Mouse (Mus musculus) c-Kit-negative CD71-positive TER-119-positive erythroid progenitor cells, embryonic 14.5 days (primary cell): ENCODE results near the gene 4921517D22Rik.
A peak's percentile ranks its signal among the peaks of the same experiment; 100 is the strongest.

Experiments used
- DNase-seq: peaks from one replicate; pipeline ENCODE4 v3.0.0-alpha.2; 2013; ENCODE audit warnings: low read depth, low spot score

The 4921517D22Rik gene

DNA sequence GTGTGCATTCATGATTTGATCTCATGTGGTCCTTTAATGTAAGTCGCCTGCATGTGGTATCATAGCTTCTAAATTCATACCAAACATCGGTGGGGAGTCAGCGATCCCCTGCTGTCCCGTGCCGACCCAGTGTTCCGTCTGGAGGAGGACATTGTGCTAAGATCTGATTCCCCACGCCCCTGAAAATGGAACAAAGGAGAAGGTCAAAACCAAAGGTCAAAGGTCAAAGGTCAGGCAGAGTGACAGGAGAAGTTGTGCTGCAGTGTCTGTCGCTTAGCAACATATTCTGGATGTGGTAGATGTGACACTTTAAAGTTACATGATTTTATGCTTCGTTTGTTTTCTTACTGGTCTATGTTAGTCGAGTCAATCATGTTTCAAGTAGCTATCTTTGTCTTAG, 2.4 kb downstream of the 4921517D22Rik start:
- DNase-seq, result no peak

- DNase-seq, result no peak
Observed at GRCm38 (mm10) chr13:59690576-59690975, 3.3 kb downstream of the 4921517D22Rik start.

DNA sequence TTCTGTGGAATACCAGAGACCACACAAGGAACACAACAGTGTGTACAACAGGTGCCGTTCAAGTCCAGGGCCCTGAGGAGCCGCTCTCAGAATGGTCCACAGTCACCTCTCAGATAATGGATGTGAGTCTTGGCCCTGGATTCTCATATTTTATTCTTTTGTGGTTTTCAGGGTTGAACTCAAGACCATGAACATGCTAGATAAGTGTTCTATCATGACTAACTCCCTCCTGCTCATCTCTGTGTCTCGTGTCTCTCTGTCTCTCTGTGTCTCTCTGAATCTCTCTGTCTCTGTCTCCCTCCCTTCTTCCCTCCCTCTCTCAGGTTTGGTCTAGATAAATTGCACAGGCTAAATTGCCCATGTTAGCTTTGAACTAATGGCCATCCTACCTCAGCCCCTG, 4.1 kb downstream of the 4921517D22Rik start:
- no peak for DNase-seq

DNA sequence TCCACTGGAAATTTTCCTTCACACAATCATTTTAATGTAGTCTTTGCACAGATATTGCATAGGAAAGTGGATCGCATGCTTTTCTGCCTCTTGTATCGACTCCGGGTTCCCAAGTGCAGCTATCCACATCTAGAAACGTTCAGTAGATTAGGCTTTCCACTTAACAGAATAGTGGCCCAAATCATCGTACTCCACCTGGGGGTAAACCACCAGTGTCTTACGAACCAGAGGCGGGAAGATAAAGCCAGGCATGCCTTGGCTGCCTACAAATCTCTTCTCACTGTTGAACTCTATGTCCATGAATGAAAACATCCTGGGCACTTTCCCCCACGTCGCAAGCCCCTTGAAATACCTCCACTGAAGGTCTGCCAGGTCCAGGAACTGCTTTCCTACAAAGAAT, 4.6 kb downstream of the 4921517D22Rik start:
- no peak for DNase-seq

GRCm38 (mm10) chr13:59688338-59688770, 5.6 kb downstream of the 4921517D22Rik start:
- no peak for DNase-seq

DNA sequence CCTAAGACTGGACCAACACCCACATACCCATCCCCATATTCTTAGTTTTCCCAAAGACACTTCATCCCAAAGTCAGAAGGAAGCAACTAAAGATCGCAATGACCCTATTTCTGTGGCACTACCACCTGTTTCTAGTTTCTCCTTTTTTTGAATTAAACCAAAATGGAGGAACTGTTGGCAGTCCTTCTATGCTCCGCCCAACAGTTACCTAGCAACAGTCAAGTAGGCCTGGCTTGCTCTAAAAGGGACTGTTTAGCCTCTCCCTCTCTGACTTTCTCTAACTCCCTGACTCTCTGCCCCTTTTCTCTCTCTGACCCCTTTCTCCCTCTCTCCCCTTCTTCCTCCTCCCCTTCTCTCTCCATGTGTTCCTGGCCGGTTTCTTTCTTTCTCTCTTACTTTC, 8.7 kb downstream of the 4921517D22Rik start:
- no peak for DNase-seq

GRCm38 (mm10) chr13:59682629-59683028, 11.3 kb downstream of the 4921517D22Rik start:
- DNase-seq, result no peak

GRCm38 (mm10) chr13:59679908-59680307, 14.0 kb downstream of the 4921517D22Rik start:
- no peak for DNase-seq

DNA sequence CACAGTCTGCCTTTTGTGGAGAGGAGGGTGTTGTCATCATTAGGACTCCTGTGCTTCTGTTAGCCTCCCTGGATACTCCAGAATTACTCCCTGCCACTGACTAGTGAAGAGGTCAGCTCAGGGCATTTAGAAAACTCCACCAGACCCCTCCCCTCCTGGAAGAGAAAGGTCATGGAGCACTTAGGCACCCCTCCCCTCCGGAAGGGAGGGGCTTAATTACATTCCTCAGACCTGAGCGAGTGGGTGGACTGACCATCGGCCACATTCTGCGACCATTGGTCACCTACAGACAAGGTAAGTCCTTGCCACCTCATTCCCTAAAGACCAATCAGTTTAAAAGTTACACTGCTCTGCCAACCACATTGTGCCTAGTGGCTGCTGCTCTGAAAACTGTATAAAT, 14.6 kb downstream of the 4921517D22Rik start:
- DNase-seq, result no peak

DNA sequence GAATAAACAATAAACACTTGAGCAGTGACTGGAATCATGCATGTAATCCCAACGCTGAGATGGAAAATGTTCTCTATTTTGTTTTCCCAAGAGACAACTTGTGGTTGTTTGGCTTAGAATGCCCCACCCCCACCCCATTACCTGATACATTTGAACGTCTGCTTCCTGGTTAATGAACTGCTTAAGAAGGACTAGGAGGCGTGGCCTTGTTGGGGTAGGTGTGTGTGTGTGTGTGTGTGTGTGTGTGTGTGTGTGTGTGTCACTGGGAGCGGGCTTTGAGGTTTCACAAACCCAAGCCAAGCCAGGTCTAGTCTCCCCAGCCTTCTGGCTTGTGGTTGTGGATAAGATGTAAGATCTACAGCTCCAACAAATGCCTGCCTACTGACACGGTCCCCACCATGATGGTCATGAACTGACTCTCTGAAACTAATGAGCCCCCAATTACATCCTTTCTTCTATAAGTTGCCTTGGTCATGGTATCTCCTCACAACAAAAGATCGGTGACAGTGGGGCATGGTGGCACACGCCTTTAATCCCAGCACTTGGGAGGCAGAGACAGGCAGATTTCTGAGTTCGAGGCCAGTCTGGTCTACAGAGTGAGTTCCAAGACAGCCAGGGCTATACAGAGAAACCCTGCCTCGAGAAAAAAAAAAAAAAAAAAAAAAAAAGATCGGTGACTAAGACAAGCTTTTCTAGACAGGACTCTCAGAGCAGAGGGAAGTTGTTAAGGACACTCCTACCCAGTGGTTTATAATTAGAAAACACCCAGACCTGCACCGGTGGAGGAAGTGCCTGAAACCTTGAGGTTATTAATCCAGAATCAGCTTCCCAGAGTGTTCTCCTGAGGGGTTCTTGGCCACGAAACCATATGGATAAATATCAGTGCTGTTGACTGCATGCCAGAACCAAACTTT, 17.3 kb downstream of the 4921517D22Rik start:
- DNase-seq, result no peak

- peak; percentile 55 for DNase-seq
Observed at GRCm38 (mm10) chr13:59675151-59676011, 18.5 kb downstream of the 4921517D22Rik start, which contains the start of gene Golm1. Gene Golm1 (minus strand): TSS chr13:59675811.

GRCm38 (mm10) chr13:59674761-59675150, 19.2 kb downstream of the 4921517D22Rik start:
- DNase-seq, result peak; percentile 40

GRCm38 (mm10) chr13:59674215-59674614, 19.7 kb downstream of the 4921517D22Rik start:
- DNase-seq, result no peak

- no peak for DNase-seq
Observed at GRCm38 (mm10) chr13:59673597-59673996, 20.3 kb downstream of the 4921517D22Rik start.

DNA sequence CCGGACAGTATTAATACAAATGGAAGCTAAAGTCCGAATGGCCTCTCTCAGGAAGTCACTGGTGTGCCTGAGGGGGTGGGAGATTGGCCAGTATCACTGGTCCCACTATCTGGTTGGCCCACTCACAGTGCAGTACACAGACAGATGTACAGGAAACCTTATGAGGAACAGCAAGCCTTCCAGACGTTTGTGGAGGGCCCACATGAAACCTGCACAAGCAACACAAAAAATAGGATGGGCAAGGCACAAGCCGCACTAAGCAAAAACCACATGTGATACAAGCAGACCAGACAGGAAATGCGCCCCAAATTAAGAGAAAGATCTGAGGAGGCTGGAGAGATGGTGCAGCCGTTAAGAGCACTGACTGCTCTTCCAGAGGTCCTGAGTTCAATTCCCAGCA, 21.7 kb downstream of the 4921517D22Rik start:
- no peak for DNase-seq

DNA sequence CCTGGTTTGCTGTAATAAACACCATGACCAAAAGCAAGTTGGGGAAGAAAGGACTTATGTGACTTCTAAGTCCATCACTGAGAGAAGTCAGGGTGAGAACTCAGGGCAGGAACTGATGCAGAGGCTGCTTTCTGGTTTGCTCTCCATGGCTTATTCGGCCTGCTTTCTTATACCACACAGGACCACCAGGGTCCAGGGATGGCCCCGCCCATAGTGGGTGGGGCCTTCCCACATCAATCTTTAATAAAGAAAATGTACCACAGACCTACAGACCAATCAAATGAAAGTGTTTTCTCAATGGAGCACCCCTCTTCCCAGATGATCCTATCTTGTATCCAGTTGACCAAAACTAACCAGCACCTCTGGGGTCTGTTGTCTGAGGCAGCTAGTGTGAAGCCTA, 22.4 kb downstream of the 4921517D22Rik start:
- no peak for DNase-seq

DNA sequence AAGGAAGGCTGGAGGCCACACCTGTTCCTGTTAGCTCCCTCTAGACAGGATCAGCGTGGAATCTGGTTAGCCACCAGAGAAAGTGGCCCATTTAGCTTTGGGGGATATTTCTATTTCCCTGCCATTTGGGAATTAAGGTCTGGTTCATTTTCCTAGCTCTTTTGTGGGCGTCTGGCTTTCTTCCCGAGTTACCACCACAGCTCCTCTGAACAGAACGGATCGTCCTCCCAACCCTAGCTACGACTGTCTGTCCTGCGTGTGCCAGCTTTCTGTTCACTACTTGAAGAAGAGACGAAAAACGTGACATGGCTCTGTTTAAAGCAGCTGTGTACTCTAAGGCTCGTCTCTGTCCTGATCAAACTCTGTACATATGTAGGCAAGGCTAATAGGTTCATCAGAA, 24.0 kb downstream of the 4921517D22Rik start:
- no peak for DNase-seq

- DNase-seq, result peak; percentile 64
Observed at GRCm38 (mm10) chr13:59668501-59669093, 25.3 kb downstream of the 4921517D22Rik start.

DNA sequence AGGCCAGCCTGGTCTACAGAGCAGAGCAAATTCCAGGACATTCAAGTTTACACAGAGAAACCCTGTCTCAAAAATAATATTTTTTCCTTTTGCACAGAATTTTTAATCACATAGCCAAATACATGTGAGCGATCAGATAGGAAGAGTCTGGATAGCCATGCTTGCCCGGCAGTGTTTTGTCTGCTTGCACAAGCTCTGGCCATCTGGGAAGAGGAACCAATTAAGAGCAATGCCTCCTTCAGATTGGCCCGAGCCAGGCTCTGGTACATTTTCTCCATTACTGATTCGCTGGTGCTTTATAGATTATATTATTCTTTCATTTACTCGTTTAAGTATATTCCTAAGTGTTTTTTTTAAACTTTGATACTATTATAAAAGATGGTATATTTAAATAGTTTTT, 26.1 kb downstream of the 4921517D22Rik start:
- no peak for DNase-seq

GRCm38 (mm10) chr13:59663939-59664712, 29.8 kb downstream of the 4921517D22Rik start:
- no peak for DNase-seq

- no peak for DNase-seq
Observed at GRCm38 (mm10) chr13:59661966-59662365, 31.9 kb downstream of the 4921517D22Rik start.
